ENCODE assay signal across 11 mouse cellular contexts in the genomic region with DNA sequence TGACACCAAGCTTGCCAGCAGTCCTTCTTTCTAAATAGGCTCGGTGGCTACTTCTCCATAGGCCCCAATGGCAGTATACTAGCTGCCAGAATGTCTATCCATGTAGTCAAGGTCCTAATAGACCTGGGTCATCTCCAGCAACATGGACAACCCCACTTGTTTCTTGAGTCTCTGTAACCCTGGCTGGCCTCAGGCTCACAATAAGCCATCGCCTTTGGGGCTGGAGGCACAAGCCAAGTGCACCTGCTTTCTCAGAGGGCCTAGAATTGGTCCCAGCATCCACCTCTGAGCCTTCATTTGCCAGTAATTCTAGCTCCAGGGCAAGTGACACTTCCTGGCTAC. TPM values are rescaled to one million over a fixed set of nuclear protein-coding genes. Genes with fewer than 3 reads are reported as not detected.
DNase-seq lines count a peak whose midpoint lies in the region; ATAC-seq and TF ChIP-seq lines count a peak whose summit lies in the region.
"Had no signal": no experiment of that assay in that cellular context is flagged by ENCODE, and none has a peak within 500 bp of the region (broad histone marks: within the 10 kb centered on the region; RNA-seq: fewer than 3 reads in every experiment).

No protein-coding gene starts in this region.

- no peak for ATAC-seq in forebrain, embryonic 14.5 days
- no peak for ATAC-seq in forebrain, postnatal 0 days
- ATAC-seq in megakaryocyte, adult 5-6 weeks (ENCODE audit: poor library complexity, severe bottlenecking): no peak
- ATAC-seq in liver, embryonic 16.5 days (ENCODE audit: low read depth): no peak

- 44% methylated on average over 2 of the region's 2 CpGs for WGBS in forebrain, embryonic 14.5 days
- WGBS in forebrain, postnatal 0 days: 43% methylated on average over 2 of the region's 2 CpGs
- WGBS in liver, embryonic 16.5 days (ENCODE audit: insufficient replicate concordance): 46% methylated on average over 2 of the region's 2 CpGs

- TF ChIP-seq CTCF in forebrain, postnatal 0 days (IDR thresholded peaks at IDR 0.05; ENCODE audit: low read depth): no peak

- no peak for DNase-seq in forebrain, embryonic 14.5 days (ENCODE audit: low spot score)
- DNase-seq in forebrain, postnatal 0 days: no peak
- no peak for DNase-seq in left cerebral cortex, adult 11 months (ENCODE audit: low spot score)
- no peak for DNase-seq in cerebellum, adult 11 months
- no peak for DNase-seq in adrenal gland, adult 18-20 months (ENCODE audit: low spot score in 2 of 2)
- DNase-seq: gastrocnemius, postnatal 10 days; lung, postnatal 36 days; right cerebral cortex, postnatal 4 days had no signal

- H3K36me3 ChIP-seq in forebrain, embryonic 14.5 days (ENCODE audit: control insufficient read depth, insufficient read depth, low read length): peaks cover 50% of the 10 kb centered on the region
- H3K36me3 ChIP-seq in forebrain, postnatal 0 days (ENCODE audit: insufficient read depth): peaks cover 41% of the 10 kb centered on the region
- H3K36me3 ChIP-seq in megakaryocyte, embryonic 14.5 days (replicated peaks; ENCODE audit: low read length): peaks cover 47% of the 10 kb centered on the region
- peaks cover 30% of the 10 kb centered on the region for H3K36me3 ChIP-seq in liver, embryonic 16.5 days (ENCODE audit: control insufficient read depth, insufficient read depth)

- H3K27me3 ChIP-seq in forebrain, embryonic 14.5 days (replicated peaks; ENCODE audit: control insufficient read depth, insufficient read depth, low read length): no peaks in the 10 kb centered on the region
- no peaks in the 10 kb centered on the region for H3K27me3 ChIP-seq in forebrain, postnatal 0 days (ENCODE audit: insufficient read depth, low read length)
- H3K27me3 ChIP-seq in megakaryocyte, embryonic 14.5 days (replicated peaks): no peaks in the 10 kb centered on the region
- H3K27me3 ChIP-seq in liver, embryonic 16.5 days (ENCODE audit: control insufficient read depth, insufficient read depth, low read depth, low read length): no peaks in the 10 kb centered on the region

- no peak overlapping the region for H3K9ac ChIP-seq in forebrain, embryonic 14.5 days (ENCODE audit: low read length)
- no peak overlapping the region for H3K9ac ChIP-seq in forebrain, postnatal 0 days
- peak overlapping the region; percentile 16; the same call in 1 of the 2 replicates for H3K9ac ChIP-seq in liver, embryonic 16.5 days (ENCODE audit: low read depth, low read length)

- H3K4me3 ChIP-seq in forebrain, embryonic 14.5 days (ENCODE audit: low read depth, low read length): no peak overlapping the region
- no peak overlapping the region for H3K4me3 ChIP-seq in forebrain, postnatal 0 days (ENCODE audit: low read depth, low read length)
- peak overlapping the region; percentile 9 for H3K4me3 ChIP-seq in megakaryocyte, embryonic 14.5 days (replicated peaks)
- peak overlapping the region; percentile 88; the same call in 1 of the 2 replicates for H3K4me3 ChIP-seq in liver, embryonic 16.5 days (ENCODE audit: low read depth, low read length)

- H3K4me2 ChIP-seq in forebrain, embryonic 14.5 days (ENCODE audit: low read length): peak overlapping the region; percentile 83
- H3K4me2 ChIP-seq in forebrain, postnatal 0 days (ENCODE audit: low read depth): no peak overlapping the region
- peak overlapping the region; percentile 73; the same call in 1 of the 2 replicates for H3K4me2 ChIP-seq in liver, embryonic 16.5 days (ENCODE audit: low read depth, low read length)

- peak overlapping the region; percentile 41; the same call in 1 of the 2 replicates for H3K27ac ChIP-seq in forebrain, embryonic 14.5 days (ENCODE audit: low read depth, low read length)
- no peak overlapping the region for H3K27ac ChIP-seq in forebrain, postnatal 0 days (ENCODE audit: low read depth, low read length)
- no peak overlapping the region; the same call in 1 of the 2 replicates for H3K27ac ChIP-seq in liver, embryonic 16.5 days (ENCODE audit: low read length)

- H3K9me3 ChIP-seq in forebrain, embryonic 14.5 days (replicated peaks; ENCODE audit: control insufficient read depth, low read length): no peaks in the 10 kb centered on the region
- H3K9me3 ChIP-seq in forebrain, postnatal 0 days (ENCODE audit: low read length): no peaks in the 10 kb centered on the region
- no peaks in the 10 kb centered on the region for H3K9me3 ChIP-seq in megakaryocyte, embryonic 14.5 days
- H3K9me3 ChIP-seq in liver, embryonic 16.5 days (replicated peaks; ENCODE audit: control insufficient read depth, low read length): no peaks in the 10 kb centered on the region

- H3K4me1 ChIP-seq in forebrain, embryonic 14.5 days (ENCODE audit: control insufficient read depth, insufficient read depth, low read length): peaks cover 14% of the 10 kb centered on the region
- 0 out of 2 replicates have a peak, but pooled peaks cover 4% of the 10 kb centered on the region for H3K4me1 ChIP-seq in forebrain, postnatal 0 days (ENCODE audit: insufficient read depth)
- peaks cover 36% of the 10 kb centered on the region for H3K4me1 ChIP-seq in megakaryocyte, embryonic 14.5 days
- H3K4me1 ChIP-seq in liver, embryonic 16.5 days (ENCODE audit: control insufficient read depth, low read depth, low read length): peaks cover 21% of the 10 kb centered on the region

RNA-seq across cellular contexts. Expression of gene 2310039H08Rik, which starts 1.7 kb away (rescaled TPM):
- 63.9 and 89.9 TPM in 2 replicates for polyA plus RNA-seq in forebrain, embryonic 14.5 days (2014; fragmentation: Nextera tagmentation; extraction: Ambion mirVana)
- 39.8 and 42.7 TPM in 2 replicates for total RNA-seq in forebrain, postnatal 0 days (2014; rRNA removed)
- polyA plus RNA-seq in forebrain, postnatal 0 days (2015; fragmentation: Nextera tagmentation; extraction: Ambion mirVana): 67.1 and 88.8 TPM in 2 replicates
- polyA plus RNA-seq in megakaryocyte, embryonic 14.5 days (2012; ENCODE audit: insufficient read depth, low replicate concordance): 143 and 286 TPM in 2 replicates
- 8.1 and 8.8 TPM in 2 replicates for total RNA-seq in megakaryocyte, adult 5-6 weeks (2015)
- total RNA-seq in megakaryocyte, adult 5-6 weeks (2017): 5.5 and 10.7 TPM in 2 replicates
- 56.1 and 56.6 TPM in 2 replicates for polyA plus RNA-seq in liver, embryonic 16.5 days (2015; fragmentation: Nextera tagmentation; extraction: Ambion mirVana)
- total RNA-seq in adrenal gland, adult 18-20 months (2021): 10 to 100 TPM; 39.6 to 63.0 TPM

RNA-seq across cellular contexts. Expression of gene Rpl7l1, which starts 8.4 kb away (rescaled TPM):
- polyA plus RNA-seq in forebrain, embryonic 14.5 days (2014; fragmentation: Nextera tagmentation; extraction: Ambion mirVana): 108 and 110 TPM in 2 replicates
- total RNA-seq in forebrain, postnatal 0 days (2014; rRNA removed): 62.9 and 64.4 TPM in 2 replicates
- 73.4 and 83.1 TPM in 2 replicates for polyA plus RNA-seq in forebrain, postnatal 0 days (2015; fragmentation: Nextera tagmentation; extraction: Ambion mirVana)
- polyA plus RNA-seq in megakaryocyte, embryonic 14.5 days (2012; ENCODE audit: insufficient read depth, low replicate concordance): 1.1 and 4.7 TPM in 2 replicates
- 57.4 and 63.0 TPM in 2 replicates for total RNA-seq in megakaryocyte, adult 5-6 weeks (2015)
- total RNA-seq in megakaryocyte, adult 5-6 weeks (2017): 78.5 and 81.4 TPM in 2 replicates
- 68.9 and 72.2 TPM in 2 replicates for polyA plus RNA-seq in liver, embryonic 16.5 days (2015; fragmentation: Nextera tagmentation; extraction: Ambion mirVana)
- total RNA-seq in adrenal gland, adult 18-20 months (2021): 100 to 1,000 TPM in 1 of 2 experiments, 10 to 100 TPM in 1; 93.5 to 103 TPM

RNA-seq across cellular contexts. Expression of gene Ptcra, which starts 10.6 kb away (rescaled TPM):
- 0.22 TPM in 1 of 2 replicates, not detected in the other for polyA plus RNA-seq in forebrain, embryonic 14.5 days (2014; fragmentation: Nextera tagmentation; extraction: Ambion mirVana)
- not detected in 2 replicates for total RNA-seq in forebrain, postnatal 0 days (2014; rRNA removed)
- 0.23 TPM in 1 of 2 replicates, not detected in the other for polyA plus RNA-seq in forebrain, postnatal 0 days (2015; fragmentation: Nextera tagmentation; extraction: Ambion mirVana)
- polyA plus RNA-seq in megakaryocyte, embryonic 14.5 days (2012; ENCODE audit: insufficient read depth, low replicate concordance): not detected in 2 replicates
- not detected in 2 replicates for total RNA-seq in megakaryocyte, adult 5-6 weeks (2015)
- total RNA-seq in megakaryocyte, adult 5-6 weeks (2017): not detected in 2 replicates
- polyA plus RNA-seq in liver, embryonic 16.5 days (2015; fragmentation: Nextera tagmentation; extraction: Ambion mirVana): 0.13 and 0.16 TPM in 2 replicates
- not detected for total RNA-seq in adrenal gland, adult 18-20 months (2021)

RNA-seq across cellular contexts. Expression of gene Cnpy3, which starts 22.1 kb away (rescaled TPM):
- 54.1 and 57.5 TPM in 2 replicates for polyA plus RNA-seq in forebrain, embryonic 14.5 days (2014; fragmentation: Nextera tagmentation; extraction: Ambion mirVana)
- total RNA-seq in forebrain, postnatal 0 days (2014; rRNA removed): 69.0 and 77.2 TPM in 2 replicates
- 68.2 and 69.5 TPM in 2 replicates for polyA plus RNA-seq in forebrain, postnatal 0 days (2015; fragmentation: Nextera tagmentation; extraction: Ambion mirVana)
- 133 and 243 TPM in 2 replicates for polyA plus RNA-seq in megakaryocyte, embryonic 14.5 days (2012; ENCODE audit: insufficient read depth, low replicate concordance)
- 35.6 and 39.6 TPM in 2 replicates for total RNA-seq in megakaryocyte, adult 5-6 weeks (2015)
- 109 and 112 TPM in 2 replicates for total RNA-seq in megakaryocyte, adult 5-6 weeks (2017)
- 24.7 TPM in 2 replicates for polyA plus RNA-seq in liver, embryonic 16.5 days (2015; fragmentation: Nextera tagmentation; extraction: Ambion mirVana)
- 10 to 100 TPM; 44.8 to 55.9 TPM for total RNA-seq in adrenal gland, adult 18-20 months (2021)

RNA-seq across cellular contexts. Expression of gene Gnmt, which starts 45.1 kb away (rescaled TPM):
- 0.58 and 0.79 TPM in 2 replicates for polyA plus RNA-seq in forebrain, embryonic 14.5 days (2014; fragmentation: Nextera tagmentation; extraction: Ambion mirVana)
- not detected in 2 replicates for total RNA-seq in forebrain, postnatal 0 days (2014; rRNA removed)
- polyA plus RNA-seq in forebrain, postnatal 0 days (2015; fragmentation: Nextera tagmentation; extraction: Ambion mirVana): 1.4 and 2.1 TPM in 2 replicates
- 5.0 TPM in 1 of 2 replicates, not detected in the other for polyA plus RNA-seq in megakaryocyte, embryonic 14.5 days (2012; ENCODE audit: insufficient read depth, low replicate concordance)
- 0.80 and 1.9 TPM in 2 replicates for total RNA-seq in megakaryocyte, adult 5-6 weeks (2015)
- total RNA-seq in megakaryocyte, adult 5-6 weeks (2017): 0.89 and 1.1 TPM in 2 replicates
- polyA plus RNA-seq in liver, embryonic 16.5 days (2015; fragmentation: Nextera tagmentation; extraction: Ambion mirVana): 112 and 152 TPM in 2 replicates
- total RNA-seq in adrenal gland, adult 18-20 months (2021): 1 to 10 TPM; 1.2 to 2.0 TPM

Comparison
In these comparisons a context has a peak if more than half of its experiments do, and no peak if none do; other contexts are left out.
1. H3K4me3 ChIP-seq: peak in megakaryocyte, embryonic 14.5 days (single experiment) and liver, embryonic 16.5 days (single experiment); none in forebrain, embryonic 14.5 days (single experiment) and forebrain, postnatal 0 days (single experiment).
2. RNA of gene Rpl7l1, which starts 8.4 kb away (polyA plus RNA-seq): 108 to 110 TPM in forebrain, embryonic 14.5 days, 73.4 to 83.1 TPM in forebrain, postnatal 0 days and 68.9 to 72.2 TPM in liver, embryonic 16.5 days; 1.1 to 4.7 TPM in megakaryocyte, embryonic 14.5 days; every median in the first group is over 10 times any median in the second.